Mouse (Mus musculus) frontal cortex, adult (tissue): Measurements from ENCODE around the gene H2-Eb2.

Experiments used
- ATAC-seq: cut with Nextera tagmentation; 2 replicates; pipeline ENCODE4 v1.9.2; 2017; ENCODE audit warnings: mild to moderate bottlenecking, moderate library complexity, mixed read lengths; ENCODE audit not compliant: low TSS enrichment

The H2-Eb2 gene

DNA sequence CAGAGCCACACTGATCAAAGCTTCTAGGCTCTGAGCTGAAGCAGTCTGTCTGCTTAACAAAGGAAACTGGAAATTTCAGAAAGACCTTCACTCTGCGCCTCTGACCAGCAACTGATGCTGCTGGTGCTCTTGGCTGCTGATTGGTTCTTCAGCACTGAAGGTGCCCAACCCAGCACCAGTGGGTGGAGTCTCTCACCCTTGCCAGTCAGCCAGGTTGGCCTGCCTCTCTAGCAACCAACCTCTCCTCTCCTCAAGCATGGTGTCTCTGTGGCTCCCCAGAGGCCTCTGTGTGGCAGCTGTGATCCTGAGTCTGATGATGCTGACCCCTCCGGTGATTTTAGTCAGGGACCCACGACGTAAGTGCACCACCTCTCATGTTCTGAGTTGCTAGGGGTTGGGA is at the start of gene H2-Eb2:
TSS of gene H2-Eb2 (plus strand) at position 230 of the 400 bp plus-strand sequence.
- ATAC-seq: no peak

- ATAC-seq: no peak
Measured at GRCm38 (mm10) chr17:34280499-34281038, 44.9 kb upstream of the H2-Eb2 start.

DNA sequence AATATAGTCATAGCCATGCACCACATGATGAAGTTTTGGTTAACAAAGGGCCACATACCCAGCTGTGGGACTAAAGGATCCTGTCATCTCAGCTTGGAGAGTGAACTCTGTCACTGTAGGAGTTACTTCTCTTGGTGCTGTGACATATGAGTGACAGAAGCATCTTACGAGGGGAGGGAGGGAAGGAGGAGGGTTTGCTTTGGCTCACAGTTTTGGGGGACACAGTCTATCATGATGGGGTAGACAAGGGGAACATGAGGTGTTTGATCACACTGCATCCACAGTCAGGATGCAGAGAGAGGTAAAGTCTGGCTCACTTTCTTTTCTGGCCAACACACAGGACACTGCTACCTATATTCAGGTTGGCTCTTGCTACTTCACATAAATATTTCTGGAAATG is 43.6 kb upstream of the H2-Eb2 start:
- no peak for ATAC-seq

DNA sequence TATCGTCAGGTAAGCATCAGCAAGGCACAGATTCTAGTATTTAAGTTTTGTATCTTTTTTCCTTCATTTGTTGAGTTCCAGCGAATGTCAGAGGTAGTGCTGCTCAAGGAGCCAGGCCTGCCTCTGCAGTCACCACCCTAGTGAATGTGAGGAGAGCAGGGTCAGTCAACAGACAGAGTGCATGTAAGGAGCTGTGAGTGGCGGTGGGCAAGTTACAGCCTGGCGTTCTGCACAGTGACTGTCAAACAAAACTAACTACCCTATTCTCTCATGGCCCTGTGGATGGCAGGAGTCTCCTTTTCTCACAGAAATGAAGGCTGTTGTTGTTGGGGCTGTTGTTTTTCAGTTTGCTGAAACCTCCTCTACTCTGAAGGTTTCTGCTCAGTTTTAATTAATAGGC is 40.1 kb upstream of the H2-Eb2 start:
- ATAC-seq: no peak

DNA sequence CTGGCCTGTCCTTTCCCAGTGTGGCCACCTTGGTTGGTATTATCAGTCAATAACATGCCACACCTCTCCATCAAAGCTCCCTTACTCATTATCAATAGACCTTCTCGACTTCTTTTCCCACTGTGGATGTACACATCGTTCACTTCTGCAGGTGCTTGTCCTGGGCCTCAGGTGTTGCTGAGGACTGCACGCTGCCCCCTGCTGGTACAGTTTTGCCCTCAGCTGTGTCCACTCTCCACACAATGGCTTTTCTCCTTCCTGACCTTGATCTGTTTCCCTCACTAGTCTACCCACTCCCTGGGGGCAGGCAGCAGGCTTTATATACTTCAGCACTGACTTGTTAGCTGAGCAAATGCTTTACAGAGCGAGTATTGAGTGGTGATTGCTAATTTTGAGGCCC is 39.6 kb upstream of the H2-Eb2 start:
- no peak for ATAC-seq

DNA sequence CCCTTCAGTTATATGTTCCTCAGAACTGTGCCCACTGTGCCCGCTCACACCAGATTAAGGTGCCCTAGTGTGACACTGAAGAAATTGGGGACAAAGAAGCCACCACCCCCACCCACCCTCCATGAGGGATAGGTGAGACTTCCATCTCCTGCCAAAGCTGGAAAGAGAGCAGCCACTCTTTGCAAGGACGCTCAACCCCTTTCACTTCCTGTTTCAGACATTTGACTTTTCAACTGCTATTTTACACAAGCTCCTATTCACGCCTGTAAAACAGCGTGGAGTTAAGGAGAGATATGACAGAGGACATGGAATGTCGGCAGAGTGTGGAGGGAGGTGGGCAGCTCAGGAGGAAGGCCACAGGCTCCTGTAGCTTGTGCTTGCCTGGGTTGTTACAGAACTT is 39.0 kb upstream of the H2-Eb2 start:
- ATAC-seq: no peak

- ATAC-seq: no peak
Measured at GRCm38 (mm10) chr17:34286999-34287398, 38.5 kb upstream of the H2-Eb2 start.

- peak; percentile 88 for ATAC-seq
Measured at GRCm38 (mm10) chr17:34287648-34288047, 37.8 kb upstream of the H2-Eb2 start, which contains the start of gene H2-Aa. TSS of gene H2-Aa (minus strand) at chr17:34287823.

DNA sequence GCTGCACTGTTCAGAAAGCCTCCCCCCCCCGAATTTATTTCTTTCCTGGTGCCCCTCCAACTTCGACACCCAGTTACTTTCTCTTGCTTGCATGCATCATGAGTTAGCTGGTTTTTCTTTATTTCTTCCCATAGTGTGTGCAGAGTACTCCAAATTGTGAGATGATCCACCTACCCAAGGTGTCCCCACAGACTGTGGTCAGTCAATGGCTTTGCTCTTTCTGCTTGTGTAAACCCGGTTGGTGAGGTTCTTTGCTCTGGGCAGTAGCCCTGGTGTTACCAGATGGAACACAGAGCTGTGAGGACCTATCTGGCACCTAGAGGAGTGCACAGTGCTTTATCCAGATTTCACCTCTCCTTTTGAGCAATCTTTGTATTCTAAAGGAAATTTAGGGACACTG is 37.3 kb upstream of the H2-Eb2 start:
- ATAC-seq: no peak

- peak; percentile 95 for ATAC-seq
Measured at GRCm38 (mm10) chr17:34291609-34292008, 33.9 kb upstream of the H2-Eb2 start.

DNA sequence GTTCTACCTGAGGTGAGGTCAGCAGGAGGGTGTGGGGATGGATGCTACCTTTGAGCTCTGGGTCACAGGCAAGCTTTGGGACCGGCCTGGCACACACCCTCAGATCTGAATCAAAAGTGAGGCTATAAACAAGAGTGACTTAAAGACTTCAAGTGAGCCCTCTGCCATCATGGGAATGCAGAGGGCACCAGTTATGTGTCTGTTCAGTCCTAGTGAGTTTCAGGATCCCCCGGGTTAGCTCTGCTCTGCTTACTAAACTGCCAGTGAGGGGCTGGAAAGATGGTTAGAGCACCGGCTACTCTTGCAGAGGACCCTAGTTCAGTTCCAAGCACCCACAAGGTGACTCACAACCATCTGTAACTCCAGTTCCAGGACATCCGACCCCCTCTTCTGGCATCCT is 32.9 kb upstream of the H2-Eb2 start:
- no peak for ATAC-seq

- no peak for ATAC-seq
Measured at GRCm38 (mm10) chr17:34293533-34293932, 31.9 kb upstream of the H2-Eb2 start.

GRCm38 (mm10) chr17:34294249-34294648 is 31.2 kb upstream of the H2-Eb2 start:
- ATAC-seq: no peak

GRCm38 (mm10) chr17:34295307-34295706 is 30.2 kb upstream of the H2-Eb2 start:
- no peak for ATAC-seq

GRCm38 (mm10) chr17:34295891-34296794 is 29.3 kb upstream of the H2-Eb2 start:
- peak; percentile 93 for ATAC-seq

- ATAC-seq: no peak
Measured at GRCm38 (mm10) chr17:34299356-34299755, 26.1 kb upstream of the H2-Eb2 start.

DNA sequence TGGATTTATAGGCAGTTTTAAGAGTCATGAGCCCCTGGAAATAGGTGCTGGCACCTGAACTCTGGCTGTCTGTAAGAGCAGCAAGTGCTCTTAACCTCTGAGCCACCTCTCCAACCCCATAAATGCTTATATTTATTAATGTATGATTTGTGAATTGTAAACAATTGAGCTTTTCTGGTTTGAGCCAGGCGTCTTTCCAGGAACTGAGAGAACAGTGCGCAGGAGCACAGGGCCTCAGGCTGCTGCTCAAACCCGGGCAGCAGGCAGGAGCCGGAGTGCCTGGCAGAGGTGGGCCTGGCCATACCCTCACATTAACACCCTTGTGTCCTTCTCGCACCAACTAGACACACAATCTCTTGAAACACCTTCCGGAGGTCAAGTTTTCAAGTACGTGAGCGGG is 25.4 kb upstream of the H2-Eb2 start:
- no peak for ATAC-seq

GRCm38 (mm10) chr17:34300691-34301566 is 24.5 kb upstream of the H2-Eb2 start:
- ATAC-seq: no peak

DNA sequence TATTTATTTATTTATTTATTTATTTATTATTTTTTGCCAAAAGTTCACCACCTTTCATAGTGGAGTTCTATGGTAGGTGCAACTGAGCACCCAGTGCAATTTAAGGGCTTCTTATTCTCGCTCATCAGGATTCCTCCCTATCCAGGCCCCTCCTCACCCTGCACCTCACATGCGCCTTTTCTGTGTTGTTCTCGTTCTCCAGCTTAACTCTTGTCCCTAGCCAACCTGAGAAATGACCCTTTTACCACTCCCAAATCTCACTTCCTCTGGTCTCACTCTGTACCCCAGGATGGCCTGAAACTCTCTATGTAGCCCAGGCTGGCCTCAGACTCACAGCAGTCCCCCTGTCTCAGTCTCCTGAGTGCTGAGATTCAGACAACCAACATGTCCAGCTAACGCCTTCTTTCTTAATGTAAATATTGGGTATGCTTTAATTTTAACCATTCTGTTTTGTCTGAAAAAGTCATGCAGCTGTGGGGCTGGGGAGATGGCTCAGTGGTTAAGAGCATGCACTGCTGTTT is 23.7 kb upstream of the H2-Eb2 start:
- no peak for ATAC-seq

DNA sequence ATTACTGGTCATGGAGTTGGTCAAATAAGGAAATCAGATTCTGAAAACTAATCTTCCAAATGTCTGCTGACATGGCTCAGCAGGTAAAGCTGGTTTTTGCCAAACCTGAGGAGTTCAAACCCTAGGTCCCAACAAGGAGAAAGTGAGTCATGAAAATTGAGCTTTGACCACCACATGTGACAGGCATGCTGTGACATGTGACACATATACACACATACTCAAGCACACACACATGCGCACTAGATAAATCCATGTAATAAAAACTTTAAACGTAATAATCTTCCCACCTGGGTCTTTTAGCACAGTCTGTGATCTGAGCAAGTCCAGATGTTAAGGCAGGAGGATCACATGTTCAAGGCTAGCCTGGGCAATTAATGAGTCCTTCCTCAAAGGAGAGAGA is 21.7 kb upstream of the H2-Eb2 start:
- ATAC-seq: no peak

GRCm38 (mm10) chr17:34304751-34305150 is 20.7 kb upstream of the H2-Eb2 start:
- ATAC-seq: peak; percentile 91

DNA sequence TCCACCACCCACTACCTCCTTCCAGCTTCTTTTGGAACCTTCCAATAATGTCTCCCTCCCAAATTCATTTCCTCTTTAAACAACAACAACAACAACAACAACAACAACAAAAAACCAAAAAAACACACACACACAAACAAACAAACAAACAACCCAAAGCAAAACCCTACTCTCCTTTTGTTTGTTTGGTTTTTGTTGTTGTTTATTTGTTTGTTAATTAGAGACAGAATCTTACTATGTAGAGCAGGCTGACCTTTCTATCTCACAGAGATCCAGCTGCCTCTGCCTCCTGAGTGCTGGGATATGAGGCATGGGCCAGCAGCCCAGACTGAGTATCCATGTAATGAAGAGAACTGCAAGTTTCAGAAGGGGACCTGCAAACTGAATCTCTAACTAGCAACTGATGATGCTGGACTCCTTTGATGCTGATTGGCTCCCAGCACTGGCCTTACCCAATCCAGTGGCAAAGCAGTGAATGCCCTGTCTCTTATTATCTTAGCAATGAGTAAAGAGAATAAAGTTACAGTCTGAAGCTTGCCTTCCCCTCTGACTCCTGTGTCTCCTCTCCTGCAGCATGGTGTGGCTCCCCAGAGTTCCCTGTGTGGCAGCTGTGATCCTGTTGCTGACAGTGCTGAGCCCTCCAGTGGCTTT is 20.0 kb upstream of the H2-Eb2 start, which contains the start of gene H2-Eb1:
TSS of gene H2-Eb1 (plus strand) at position 488 of the 651 bp plus-strand sequence.
- peak; percentile 95 for ATAC-seq
